Mouse (Mus musculus): ENCODE measurements around the gene Htr3b. TPM values are rescaled to one million over a fixed set of nuclear protein-coding genes. Genes with fewer than 3 reads are reported as not detected.
A peak's percentile ranks its signal among the peaks of the same experiment; 100 is the strongest.

The Htr3b gene
- 0.30 and 0.59 TPM in 2 replicates for polyA plus RNA-seq (2012; rRNA removed)

GRCm38 (mm10) chr9:48964587-48965040 lies at the start of gene Htr3b:
TSS of gene Htr3b (minus strand) at chr9:48964990.
- Histone ChIP-seq H3K4me1 (ENCODE audit: control insufficient read depth, insufficient read depth, low read length) (no peaks in the 10 kb centered on the region), H3K27ac (ENCODE audit: insufficient read depth, low read depth, low read length) (no peak within 1 kb of the TSS), H3K27me3 (replicated peaks; ENCODE audit: control insufficient read depth, insufficient read depth, low read length) (no peaks in the 10 kb centered on the region), H3K4me3 (ENCODE audit: insufficient read depth, low read depth, low read length) (no peak within 1 kb of the TSS), H3K36me3 (ENCODE audit: control insufficient read depth, insufficient read depth, low read length) (no peaks in the 10 kb centered on the region)
- DNase-seq: no peak
- TF ChIP-seq CTCF (conservative IDR thresholded peaks at IDR 0.05; ENCODE audit: insufficient read depth, insufficient read length, low read depth, low read length): peak; percentile 44
- no peak for TF ChIP-seq POLR2A (IDR thresholded peaks at IDR 0.05; ENCODE audit: low read depth, low read length)
- WGBS: 64% methylated on average over 7 of the region's 7 CpGs

DNA sequence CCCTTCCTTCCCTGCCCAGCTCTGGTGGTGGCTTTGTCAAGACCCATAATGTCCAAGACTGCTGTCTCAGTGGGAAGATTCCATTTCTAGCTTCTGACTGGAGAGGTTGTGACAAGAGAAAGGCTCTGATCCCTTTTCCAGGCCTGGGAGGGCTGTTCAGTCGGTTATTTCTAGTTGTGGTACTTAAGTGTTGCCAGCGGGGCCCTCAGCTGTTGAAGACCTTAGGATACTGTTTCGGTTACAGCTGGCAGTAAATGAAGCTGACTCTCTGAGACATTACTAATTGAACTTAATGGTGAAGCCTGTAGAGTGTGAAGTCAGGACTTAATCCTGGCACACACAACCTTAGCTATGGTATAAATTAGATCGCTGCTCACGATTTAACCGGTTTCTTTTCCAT lies 34.5 kb upstream of the Htr3b start:
- H3K36me3 ChIP-seq (ENCODE audit: control insufficient read depth, insufficient read depth, low read length): no peaks in the 10 kb centered on the region
- TF ChIP-seq CTCF (conservative IDR thresholded peaks at IDR 0.05; ENCODE audit: insufficient read depth, insufficient read length, low read depth, low read length) (no peak), POLR2A (IDR thresholded peaks at IDR 0.05; ENCODE audit: low read depth, low read length) (no peak)
- WGBS: 79% methylated on average over 6 of the region's 6 CpGs
- no peaks in the 10 kb centered on the region for H3K27me3 ChIP-seq (replicated peaks; ENCODE audit: control insufficient read depth, insufficient read depth, low read length)
- no peak for DNase-seq
- H3K4me3 ChIP-seq (ENCODE audit: insufficient read depth, low read depth, low read length): no peak overlapping the region
- H3K27ac ChIP-seq (ENCODE audit: insufficient read depth, low read depth, low read length): no peak overlapping the region
- H3K4me1 ChIP-seq (ENCODE audit: control insufficient read depth, insufficient read depth, low read length): no peaks in the 10 kb centered on the region

DNA sequence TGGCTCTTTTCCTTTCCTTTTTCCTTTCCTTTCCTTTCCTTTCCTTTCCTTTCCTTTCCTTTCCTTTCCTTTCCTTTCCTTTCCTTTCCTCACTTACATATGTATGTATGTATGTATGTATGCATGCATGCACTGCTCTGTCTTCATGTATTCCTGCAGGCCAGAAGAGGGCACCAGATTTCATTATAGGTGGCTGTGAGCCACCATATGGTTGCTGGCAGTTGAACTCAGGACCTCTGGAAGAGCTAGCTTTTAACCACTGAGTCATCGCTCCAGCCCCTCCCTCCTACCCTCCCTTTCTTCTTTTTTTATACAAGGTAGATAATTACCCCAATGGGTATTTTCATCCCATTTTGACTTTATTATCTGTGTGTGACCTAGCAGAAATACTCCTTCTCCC lies 30.9 kb upstream of the Htr3b start:
- Histone ChIP-seq H3K36me3 (ENCODE audit: control insufficient read depth, insufficient read depth, low read length) (no peaks in the 10 kb centered on the region), H3K4me1 (ENCODE audit: control insufficient read depth, insufficient read depth, low read length) (no peaks in the 10 kb centered on the region), H3K27me3 (replicated peaks; ENCODE audit: control insufficient read depth, insufficient read depth, low read length) (no peaks in the 10 kb centered on the region), H3K4me3 (ENCODE audit: insufficient read depth, low read depth, low read length) (no peak overlapping the region), H3K27ac (ENCODE audit: insufficient read depth, low read depth, low read length) (no peak overlapping the region)
- DNase-seq: no peak
- WGBS: 90% methylated on average over 1 of the region's 1 CpGs
- no peak for TF ChIP-seq POLR2A (IDR thresholded peaks at IDR 0.05; ENCODE audit: low read depth, low read length)
- no peak for TF ChIP-seq CTCF (conservative IDR thresholded peaks at IDR 0.05; ENCODE audit: insufficient read depth, insufficient read length, low read depth, low read length)

GRCm38 (mm10) chr9:48994779-48995178 lies 30.0 kb upstream of the Htr3b start:
- WGBS: 93% methylated on average over 7 of the region's 7 CpGs
- Histone ChIP-seq H3K27ac (ENCODE audit: insufficient read depth, low read depth, low read length) (no peak overlapping the region), H3K4me1 (ENCODE audit: control insufficient read depth, insufficient read depth, low read length) (no peaks in the 10 kb centered on the region), H3K4me3 (ENCODE audit: insufficient read depth, low read depth, low read length) (no peak overlapping the region), H3K36me3 (ENCODE audit: control insufficient read depth, insufficient read depth, low read length) (no peaks in the 10 kb centered on the region), H3K27me3 (replicated peaks; ENCODE audit: control insufficient read depth, insufficient read depth, low read length) (no peaks in the 10 kb centered on the region)
- DNase-seq: no peak
- TF ChIP-seq CTCF (conservative IDR thresholded peaks at IDR 0.05; ENCODE audit: insufficient read depth, insufficient read length, low read depth, low read length): no peak
- no peak for TF ChIP-seq POLR2A (IDR thresholded peaks at IDR 0.05; ENCODE audit: low read depth, low read length)

DNA sequence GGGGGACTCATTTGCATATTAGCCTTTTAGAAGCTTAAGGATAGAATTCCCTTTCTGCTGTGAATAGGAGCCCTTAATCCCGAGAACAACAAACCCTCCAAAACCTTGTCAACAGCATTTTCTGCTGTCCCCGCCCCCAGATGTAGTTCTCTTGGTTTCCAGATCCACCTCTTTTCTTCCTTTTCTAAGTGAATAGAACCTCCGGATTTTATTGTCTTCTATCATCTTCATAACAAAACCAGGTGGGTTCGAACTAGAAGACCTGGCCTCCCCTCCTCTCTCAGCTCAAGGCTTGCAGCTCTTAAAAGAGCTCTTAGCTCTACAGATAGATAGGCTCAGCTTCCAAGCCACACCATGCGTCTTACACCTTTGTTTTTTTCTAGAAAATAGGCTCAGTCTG lies 26.9 kb upstream of the Htr3b start:
- Histone ChIP-seq H3K36me3 (ENCODE audit: control insufficient read depth, insufficient read depth, low read length) (no peaks in the 10 kb centered on the region), H3K4me1 (ENCODE audit: control insufficient read depth, insufficient read depth, low read length) (no peaks in the 10 kb centered on the region), H3K4me3 (ENCODE audit: insufficient read depth, low read depth, low read length) (no peak overlapping the region), H3K27me3 (replicated peaks; ENCODE audit: control insufficient read depth, insufficient read depth, low read length) (no peaks in the 10 kb centered on the region), H3K27ac (ENCODE audit: insufficient read depth, low read depth, low read length) (no peak overlapping the region)
- no peak for TF ChIP-seq CTCF (conservative IDR thresholded peaks at IDR 0.05; ENCODE audit: insufficient read depth, insufficient read length, low read depth, low read length)
- no peak for TF ChIP-seq POLR2A (IDR thresholded peaks at IDR 0.05; ENCODE audit: low read depth, low read length)
- DNase-seq: no peak
- 90% methylated on average over 5 of the region's 5 CpGs for WGBS

- no peaks in the 10 kb centered on the region for H3K36me3 ChIP-seq (ENCODE audit: control insufficient read depth, insufficient read depth, low read length)
- no peaks in the 10 kb centered on the region for H3K27me3 ChIP-seq (replicated peaks; ENCODE audit: control insufficient read depth, insufficient read depth, low read length)
- no peak for TF ChIP-seq POLR2A (IDR thresholded peaks at IDR 0.05; ENCODE audit: low read depth, low read length)
- DNase-seq: no peak
- H3K4me1 ChIP-seq (ENCODE audit: control insufficient read depth, insufficient read depth, low read length): peaks cover 4% of the 10 kb centered on the region; the same call in 1 of the 2 replicates
- WGBS: 63% methylated on average over 12 of the region's 12 CpGs
- H3K27ac ChIP-seq (ENCODE audit: insufficient read depth, low read depth, low read length): no peak overlapping the region
- H3K4me3 ChIP-seq (ENCODE audit: insufficient read depth, low read depth, low read length): no peak overlapping the region
Measured at GRCm38 (mm10) chr9:48987201-48988101, 22.7 kb upstream of the Htr3b start.

- Histone ChIP-seq H3K27me3 (replicated peaks; ENCODE audit: control insufficient read depth, insufficient read depth, low read length) (no peaks in the 10 kb centered on the region), H3K27ac (ENCODE audit: insufficient read depth, low read depth, low read length) (no peak overlapping the region), H3K36me3 (ENCODE audit: control insufficient read depth, insufficient read depth, low read length) (no peaks in the 10 kb centered on the region), H3K4me3 (ENCODE audit: insufficient read depth, low read depth, low read length) (no peak overlapping the region), H3K4me1 (ENCODE audit: control insufficient read depth, insufficient read depth, low read length) (peaks cover 4% of the 10 kb centered on the region; the same call in 1 of the 2 replicates)
- TF ChIP-seq POLR2A (IDR thresholded peaks at IDR 0.05; ENCODE audit: low read depth, low read length) (no peak), CTCF (conservative IDR thresholded peaks at IDR 0.05; ENCODE audit: insufficient read depth, insufficient read length, low read depth, low read length) (no peak)
- 74% methylated on average over 7 of the region's 7 CpGs for WGBS
- DNase-seq: peak; percentile 10
Measured at GRCm38 (mm10) chr9:48986616-48987141, 21.9 kb upstream of the Htr3b start.
